Mouse (Mus musculus) thymus, adult 2 months (tissue): ENCODE data around the gene Gp6.

ENCODE experiments used
- CTCF ChIP-seq: fragments of 200-500 bp; IDR thresholded peaks from 2 replicates; pipeline ENCODE4 v1.5.1; 2012; ENCODE audit warnings: mild to moderate bottlenecking, control low read depth, low read length, moderate library complexity, borderline replicate concordance; ENCODE audit not compliant: control insufficient read depth, poor library complexity, insufficient read depth; ENCODE audit errors: extremely low read depth
- POLR2A ChIP-seq: fragments of 200-500 bp; IDR thresholded peaks from 2 replicates; pipeline ENCODE4 v1.6.1; 2012; ENCODE audit warnings: mild to moderate bottlenecking, low read length, control low read depth, moderate library complexity; ENCODE audit not compliant: control insufficient read depth, poor library complexity, insufficient read depth; ENCODE audit errors: extremely low read depth

- TF ChIP-seq CTCF, result no peak
- TF ChIP-seq POLR2A, result no peak
Observed at GRCm38 (mm10) chr7:4337509-4337908, 60.0 kb downstream of the Gp6 start, which contains the start of gene Ncr1.
